Mouse (Mus musculus) kidney, adult 18-20 months (tissue): Measurements from ENCODE around the gene Hspe1.
"Not testable (repeated sequence)": the region's sequence is repeated elsewhere in the genome, so short reads cannot be mapped to it uniquely, and the experiment has no call there.

ENCODE experiments used
- DNase-seq: peaks from one replicate; pipeline ENCODE4 v3.0.0; 2021

Hspe1 gene

DNA sequence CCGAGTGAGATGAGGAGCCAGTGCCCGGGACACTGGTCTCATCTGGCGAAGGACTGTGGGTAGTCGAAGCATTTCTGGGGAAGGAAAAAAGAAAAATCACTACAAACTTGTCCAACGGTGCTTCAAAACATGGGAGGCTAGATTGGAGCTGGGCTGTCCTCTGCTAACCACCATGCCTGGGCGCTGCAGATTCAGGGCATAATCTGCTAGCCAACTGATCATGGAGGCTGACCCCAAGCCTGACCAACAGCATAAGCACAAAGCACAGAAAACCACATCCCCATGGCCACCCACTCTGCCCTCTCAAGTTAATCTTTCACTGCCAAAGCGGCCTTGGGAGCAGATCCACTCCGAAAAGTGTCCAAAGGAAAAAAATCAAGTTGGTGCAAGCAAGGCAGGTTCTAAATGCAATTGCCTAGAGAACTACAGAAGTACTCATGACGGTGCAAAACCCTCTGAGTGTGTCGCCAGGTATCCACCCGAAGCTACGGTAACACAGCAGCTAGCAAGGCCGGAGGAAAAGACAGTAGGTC lies 998 bp upstream of the Hspe1 start:
- peak; percentile 70 for DNase-seq

DNA sequence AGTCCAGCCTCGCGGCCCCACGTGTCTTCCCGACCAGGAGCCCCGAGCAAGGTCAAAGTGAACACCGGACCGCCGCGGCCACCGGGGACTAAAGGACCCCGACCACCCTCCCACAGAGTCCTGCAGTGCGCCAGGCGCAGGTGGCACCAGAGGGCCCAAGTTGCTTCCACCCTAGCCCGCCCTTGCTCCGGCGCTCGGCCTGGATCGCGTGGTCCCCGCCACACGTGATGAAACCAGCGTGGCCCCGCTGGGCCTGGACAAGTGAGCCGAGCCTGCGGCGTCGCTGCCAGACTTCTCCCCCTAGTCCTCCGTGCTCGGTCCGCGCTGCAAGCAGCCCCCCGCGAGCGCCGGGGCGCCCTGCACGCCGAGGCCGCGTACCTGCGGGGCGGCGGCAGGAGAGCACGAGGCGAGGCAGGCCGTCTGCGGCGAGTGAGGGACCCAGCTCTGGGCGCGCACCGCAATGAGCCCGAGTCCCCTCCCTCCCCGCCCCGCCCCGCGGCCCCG lies 479 bp upstream of the Hspe1 start:
- DNase-seq, result peak; percentile 67

DNA sequence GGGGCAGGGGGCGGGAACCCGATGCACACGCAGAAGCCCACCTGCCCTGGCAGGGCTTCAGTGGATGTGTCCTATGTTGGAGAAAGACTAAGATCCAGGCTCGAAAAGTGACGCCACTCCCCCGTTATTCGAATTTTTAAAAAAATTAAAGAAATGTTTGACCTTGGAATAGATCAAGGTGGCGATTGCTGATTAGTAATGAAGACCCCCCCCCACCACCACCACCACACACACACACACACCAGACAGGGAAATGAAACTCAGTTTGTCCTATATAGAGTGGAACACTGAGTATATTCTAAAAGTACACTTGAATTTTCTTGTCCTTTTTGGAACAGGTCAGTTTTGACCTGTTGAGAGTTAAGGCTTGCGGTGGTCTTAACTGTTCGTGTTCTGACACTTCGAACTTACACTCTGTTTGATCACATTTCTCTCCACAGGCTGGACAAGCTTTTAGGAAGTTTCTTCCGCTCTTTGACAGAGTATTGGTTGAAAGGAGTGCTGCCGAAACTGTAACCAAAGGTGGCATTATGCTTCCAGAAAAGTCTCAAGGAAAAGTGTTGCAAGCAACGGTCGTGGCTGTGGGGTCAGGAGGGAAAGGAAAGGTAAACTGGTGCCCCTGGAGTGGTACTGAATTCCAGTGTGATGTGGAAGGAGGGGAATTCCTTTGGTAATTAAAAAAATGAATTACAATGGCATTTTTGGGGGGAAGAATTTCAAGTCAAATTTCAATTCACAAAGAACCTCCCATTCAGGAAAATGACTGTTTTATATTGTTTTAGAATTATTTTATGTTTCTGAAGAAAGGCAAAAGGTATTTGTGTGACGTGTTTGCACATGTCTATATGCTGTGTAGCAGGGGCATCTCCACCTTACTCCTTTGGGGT lies 922 bp downstream of the Hspe1 start:
- no peak for DNase-seq

DNA sequence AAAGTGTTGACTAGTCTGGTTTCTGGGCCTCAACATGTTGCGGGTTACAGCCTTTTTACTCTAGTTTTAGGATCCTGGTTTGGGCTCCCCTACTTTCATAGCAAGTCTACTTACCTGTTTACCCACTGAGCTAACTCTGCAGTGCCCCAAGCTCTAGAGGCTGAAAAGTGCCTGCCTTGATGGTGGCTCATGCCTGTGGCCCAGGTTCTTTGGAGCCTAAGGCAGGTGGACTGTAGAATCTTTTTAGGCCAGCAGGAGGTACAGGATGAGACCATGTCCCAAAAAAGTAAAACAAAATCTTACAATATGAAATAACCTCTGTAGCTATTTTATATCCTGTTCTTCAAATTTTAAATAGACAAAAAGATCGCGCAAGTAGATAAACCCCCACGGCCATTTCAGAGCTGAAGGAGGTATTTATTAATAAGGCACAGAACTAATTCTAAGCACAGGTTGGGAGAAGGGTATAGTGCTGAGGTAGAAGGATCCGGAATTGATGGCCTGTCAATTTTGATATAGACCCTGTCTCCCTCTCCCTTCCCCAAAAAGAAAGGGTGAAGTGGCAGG lies 1.6 kb downstream of the Hspe1 start:
- DNase-seq, result no peak

DNA sequence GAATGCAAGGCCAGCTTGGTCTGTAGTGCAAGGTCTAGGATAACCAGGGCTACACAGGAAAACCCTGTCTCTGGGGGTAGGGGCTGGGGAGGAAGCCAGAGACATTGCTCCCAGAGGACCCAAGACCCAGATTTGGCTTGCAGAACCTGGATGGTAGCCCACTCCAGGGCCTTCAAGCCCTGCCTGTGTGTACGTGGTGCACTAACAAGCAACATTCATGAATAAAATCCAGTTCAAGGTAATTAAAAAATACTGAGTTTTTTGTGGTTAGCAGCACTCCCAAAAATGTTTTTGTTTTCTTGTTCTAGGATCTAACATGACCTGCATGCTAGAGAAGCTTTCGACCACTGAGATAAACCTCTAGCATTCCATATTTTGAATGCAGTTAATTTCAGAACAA lies 4.1 kb downstream of the Hspe1 start:
- no peak for DNase-seq

DNA sequence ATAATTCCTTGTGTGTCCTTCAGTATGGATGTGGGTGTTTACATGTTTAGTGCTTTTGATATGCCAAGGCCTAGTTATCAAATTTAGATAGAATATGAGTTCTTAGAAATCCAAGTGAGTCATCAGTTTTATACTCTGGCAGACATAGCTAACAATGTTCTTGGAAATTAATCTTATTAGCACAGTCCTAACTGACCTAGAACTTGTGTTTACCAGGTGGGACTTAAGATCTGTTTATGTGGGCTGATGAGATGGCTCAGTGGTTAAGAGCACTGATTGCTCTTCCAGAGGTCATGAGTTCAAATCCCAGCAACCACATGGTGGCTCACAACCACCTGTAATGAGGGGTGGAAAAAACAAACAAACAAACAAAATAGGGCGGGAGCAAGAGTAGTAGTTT lies 4.5 kb downstream of the Hspe1 start:
- DNase-seq, result no peak

DNA sequence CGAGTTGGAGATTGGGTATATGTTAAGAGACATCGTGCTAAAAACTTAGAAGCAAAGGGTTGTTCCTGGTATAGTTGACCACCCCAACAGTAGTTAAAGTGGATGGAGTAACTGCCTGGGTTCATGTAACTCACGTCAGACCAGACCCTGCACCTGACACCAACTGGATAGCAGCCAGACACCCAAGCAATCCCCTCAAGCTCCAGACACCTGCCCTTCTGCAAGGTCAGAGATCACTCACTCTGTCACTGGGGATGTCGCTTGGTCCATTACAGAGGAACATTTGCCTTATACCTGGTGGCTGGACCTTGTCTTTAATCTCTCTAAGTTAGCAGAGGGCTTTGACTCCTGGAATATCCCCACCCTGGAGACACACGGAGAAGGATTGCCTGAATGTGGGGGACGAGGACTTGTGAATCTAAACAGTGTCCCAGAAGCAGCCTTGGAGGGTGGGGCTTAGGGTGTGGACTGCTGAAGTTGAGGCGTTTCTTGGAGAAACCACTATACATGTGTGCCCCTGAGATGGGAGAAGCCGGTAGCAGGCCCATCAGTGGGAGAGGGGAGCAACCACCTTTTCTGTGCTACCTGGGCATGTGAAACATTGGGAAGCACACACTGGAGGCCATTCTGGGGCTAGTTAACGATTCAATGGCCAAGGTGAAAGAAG lies 19.1 kb downstream of the Hspe1 start:
- no peak for DNase-seq

DNA sequence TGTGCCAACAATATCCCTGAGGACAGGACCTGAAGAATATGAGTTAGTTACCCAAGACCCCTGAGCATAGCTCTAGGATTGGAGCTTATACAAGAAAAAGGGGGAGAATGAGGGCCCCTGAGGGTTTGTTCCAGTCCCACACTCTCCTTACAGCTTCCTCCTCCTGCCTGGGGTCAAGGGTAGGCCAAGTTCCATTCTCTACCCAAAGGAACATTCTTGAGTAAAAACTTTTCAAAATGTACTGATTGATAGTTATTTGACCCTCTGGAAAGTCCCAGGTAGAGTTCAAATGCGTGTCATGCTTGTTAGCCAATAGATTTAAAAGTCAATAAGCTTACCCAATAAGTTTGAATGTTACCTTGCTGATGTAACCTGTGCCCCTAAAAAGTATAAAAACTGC lies 19.7 kb downstream of the Hspe1 start:
- no peak for DNase-seq

DNA sequence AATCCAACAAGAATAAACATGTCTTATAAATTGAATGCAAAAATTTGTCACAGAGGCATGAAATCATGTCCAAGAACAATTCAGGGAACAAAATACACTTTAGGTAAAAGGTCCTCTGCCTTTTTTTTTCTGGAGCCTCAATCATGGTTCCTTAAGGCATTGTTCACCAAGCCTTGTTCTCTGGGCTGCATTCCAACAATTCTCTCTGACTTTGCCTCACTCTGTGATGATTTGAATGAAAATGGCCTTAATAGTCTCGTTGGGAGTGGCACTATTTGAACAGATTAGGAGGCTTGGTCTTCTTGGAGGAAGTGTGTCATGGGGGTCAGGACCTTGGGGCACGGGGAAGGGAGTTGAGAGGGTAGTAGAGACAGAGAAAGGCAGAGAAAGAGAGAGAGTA lies 20.5 kb downstream of the Hspe1 start:
- DNase-seq, result no peak

DNA sequence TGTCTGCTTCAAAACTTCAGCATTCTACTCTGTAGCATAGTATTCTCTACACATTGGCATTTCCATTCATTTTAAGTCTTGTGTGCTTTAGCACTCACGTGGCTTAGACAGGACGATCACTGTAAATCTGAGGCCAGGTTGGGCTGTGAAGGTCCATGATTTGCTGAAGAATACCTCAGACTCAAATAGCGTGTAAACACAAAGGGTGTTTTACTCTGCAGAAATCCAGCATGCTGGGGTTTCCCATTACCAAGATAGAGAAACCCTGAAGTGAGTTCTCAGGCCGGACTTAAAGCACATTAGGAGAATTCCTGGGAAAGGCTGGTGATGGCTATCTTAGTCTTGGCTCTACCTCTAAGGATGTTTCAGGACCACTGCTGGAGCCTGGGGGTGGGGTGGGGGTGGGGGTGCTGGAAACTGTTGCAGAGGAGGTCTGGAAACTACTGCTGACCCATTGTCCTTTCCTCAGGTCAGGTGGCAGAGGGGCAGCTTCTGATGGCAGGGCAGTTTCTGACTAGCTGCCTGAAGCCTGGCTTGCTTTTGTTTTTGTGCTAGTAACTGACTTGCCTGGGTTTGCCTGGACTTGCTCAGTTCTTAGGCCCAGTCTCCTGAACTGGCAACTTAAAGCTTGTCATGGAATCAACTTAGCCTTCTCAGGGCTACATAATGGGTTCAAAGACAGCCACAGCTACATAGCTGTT lies 21.3 kb downstream of the Hspe1 start:
- no peak for DNase-seq

DNA sequence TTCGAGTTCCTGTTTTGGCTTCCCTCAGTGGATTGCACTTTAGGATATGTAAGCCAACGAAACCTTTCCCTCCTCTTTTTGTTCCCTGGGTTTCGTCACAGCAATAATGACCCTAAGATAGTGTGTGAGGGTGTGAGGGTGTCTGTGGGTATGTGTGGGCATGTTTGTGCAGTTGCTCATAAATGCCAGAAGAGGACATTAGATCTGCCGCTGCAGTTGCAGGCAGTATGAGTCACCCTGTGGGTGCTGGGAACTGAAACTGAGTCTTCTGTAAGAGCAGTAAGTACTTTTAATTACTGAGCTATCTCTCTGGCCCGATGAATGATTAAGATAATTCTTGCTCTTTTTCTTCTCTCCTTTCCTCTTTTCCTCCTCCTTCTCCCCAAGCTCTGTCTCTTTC lies 35.1 kb downstream of the Hspe1 start:
- no peak for DNase-seq

DNA sequence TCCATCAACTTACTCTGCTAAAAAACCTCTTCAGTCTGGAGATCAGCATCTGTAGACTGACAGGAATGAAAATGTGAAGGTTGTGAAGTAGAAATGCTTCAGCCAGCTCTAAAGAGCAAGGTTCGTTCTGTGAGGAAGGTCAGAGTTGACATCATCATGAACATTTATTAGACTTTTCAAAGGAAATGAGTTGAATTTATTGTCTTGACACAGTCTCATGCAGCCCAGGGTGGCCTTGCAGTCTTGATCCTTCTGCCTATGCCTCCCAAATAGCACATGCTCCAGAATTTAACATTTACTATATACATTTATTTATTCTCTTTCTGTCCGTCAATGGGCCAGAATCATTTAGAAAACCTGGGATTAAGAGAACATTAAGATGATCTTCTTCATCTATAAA lies 35.6 kb downstream of the Hspe1 start:
- DNase-seq, result no peak

DNA sequence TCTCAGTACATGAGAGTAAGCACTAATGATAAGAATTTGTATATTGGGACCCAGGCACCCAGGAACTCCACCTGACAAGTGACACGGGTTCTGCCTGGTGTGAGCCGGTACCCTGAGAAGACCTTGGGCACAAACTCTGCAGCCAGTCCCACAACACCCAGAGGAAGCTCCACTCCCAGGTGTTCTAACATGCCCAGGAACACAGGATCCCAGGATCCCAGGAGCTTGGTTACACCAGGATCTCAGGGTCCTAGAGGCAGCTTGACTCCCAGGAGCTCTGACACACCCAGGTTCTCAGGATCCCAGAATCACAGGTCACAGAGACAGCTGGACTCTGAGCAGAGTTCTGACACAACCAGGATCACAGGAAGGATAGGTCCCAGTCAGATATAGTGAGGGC lies 36.2 kb downstream of the Hspe1 start:
- DNase-seq, result not testable (repeated sequence)

DNA sequence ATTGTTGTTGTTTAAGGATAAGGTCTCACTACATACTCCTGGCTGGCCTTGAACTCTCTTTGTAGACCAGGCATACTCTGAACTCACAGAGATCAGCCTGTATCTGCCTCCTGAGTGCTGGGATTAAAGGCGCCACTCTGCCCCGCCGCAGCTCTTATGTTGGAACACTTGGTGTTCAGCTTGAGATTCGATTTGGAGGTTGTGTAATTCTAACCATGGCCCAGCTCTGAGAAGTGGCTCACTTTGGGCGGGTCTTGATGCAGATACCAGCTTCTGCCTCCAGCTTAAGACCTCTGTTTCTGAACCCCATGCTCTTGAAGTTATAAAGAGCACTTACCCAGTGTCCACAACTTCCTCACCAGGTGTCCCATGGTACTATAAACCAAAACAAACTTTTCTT lies 41.8 kb downstream of the Hspe1 start:
- DNase-seq, result no peak

DNA sequence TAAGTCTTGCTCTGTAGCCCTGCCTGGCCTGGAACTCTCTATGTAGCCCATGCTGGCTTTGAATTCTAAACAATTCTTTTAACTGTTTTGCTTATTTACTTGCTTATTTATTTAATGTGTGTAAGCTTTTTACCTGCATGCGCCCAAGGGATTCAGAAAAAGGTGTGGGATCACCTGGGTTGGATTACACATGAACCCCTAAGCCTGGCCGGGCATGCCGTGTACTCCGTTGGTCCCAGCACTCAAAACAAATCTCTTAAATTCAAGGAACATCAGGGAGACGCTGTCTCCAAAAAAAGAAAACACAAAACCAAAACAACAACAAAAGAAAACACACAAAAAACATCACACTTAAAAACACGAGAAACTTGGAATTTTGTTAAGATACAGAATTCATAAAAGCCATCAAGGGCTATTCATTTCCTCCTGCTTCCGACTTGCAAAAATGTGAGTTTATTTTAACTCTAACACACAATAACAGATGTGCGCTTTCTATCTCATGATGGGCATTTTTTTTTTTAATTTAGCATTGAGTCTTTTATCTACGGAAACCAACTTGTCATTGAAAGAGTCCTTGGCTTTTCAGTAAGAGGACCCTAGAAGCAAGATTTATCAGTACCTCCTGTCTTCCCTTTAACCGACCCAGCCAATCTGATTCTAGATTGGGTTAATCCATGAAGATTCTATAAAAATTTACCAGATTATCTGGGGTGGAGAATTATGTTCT lies 42.4 kb downstream of the Hspe1 start:
- DNase-seq, result no peak

DNA sequence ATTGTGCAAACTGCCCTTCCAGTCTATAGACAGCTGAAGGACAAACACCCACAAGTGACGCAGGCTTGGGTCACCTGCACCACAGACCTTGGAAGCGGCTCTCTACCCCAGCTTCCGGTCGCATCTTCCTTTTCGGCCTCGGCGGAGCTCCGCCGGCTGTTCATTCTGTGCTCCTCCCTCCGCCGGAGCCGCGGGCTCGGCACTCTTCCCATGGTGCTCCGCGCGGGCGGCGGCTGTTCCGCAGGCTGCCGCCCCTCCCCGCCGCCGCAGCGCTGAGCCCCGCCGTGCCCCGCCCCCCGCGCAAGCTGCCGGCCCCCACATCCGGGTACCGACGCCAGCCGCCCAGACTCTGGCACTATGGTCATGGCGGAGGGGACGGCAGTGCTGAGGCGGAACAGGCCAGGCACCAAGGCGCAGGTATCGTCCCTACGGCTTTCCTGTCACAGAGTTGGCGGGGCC lies 43.0 kb downstream of the Hspe1 start, which contains the start of gene Mob4:
Gene Mob4 (plus strand): TSS at position 289 of the 459 bp plus-strand sequence.
- peak; percentile 93 for DNase-seq

DNA sequence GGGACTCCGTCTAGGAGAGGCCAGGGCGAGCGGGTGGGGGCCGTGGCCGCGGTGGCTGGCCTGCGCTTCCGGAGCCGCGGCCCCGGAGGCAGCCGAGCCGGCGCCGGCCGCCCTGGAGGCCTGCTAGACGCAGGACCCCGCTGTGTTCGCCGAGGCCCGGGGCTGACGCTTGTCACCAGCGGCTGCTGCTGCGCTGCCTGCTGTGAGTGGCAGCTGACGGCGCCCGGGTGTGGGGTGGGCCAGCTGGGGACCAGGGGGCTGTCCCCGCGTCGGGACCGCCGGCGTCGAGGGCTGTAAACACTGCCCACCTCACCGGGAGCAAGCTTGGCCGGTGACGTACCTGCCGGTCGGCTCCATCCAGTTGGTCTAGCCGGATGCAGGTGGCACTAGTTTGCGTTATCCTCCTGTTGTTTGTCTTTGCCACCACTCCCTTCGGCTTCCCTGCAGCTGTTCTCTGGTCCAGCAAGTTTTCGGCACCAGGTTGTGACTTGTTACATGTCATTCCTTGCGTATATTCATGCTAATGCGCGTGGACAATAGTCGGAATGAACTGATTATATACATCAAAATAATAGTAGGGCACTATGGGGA lies 43.6 kb downstream of the Hspe1 start:
- DNase-seq, result no peak

DNA sequence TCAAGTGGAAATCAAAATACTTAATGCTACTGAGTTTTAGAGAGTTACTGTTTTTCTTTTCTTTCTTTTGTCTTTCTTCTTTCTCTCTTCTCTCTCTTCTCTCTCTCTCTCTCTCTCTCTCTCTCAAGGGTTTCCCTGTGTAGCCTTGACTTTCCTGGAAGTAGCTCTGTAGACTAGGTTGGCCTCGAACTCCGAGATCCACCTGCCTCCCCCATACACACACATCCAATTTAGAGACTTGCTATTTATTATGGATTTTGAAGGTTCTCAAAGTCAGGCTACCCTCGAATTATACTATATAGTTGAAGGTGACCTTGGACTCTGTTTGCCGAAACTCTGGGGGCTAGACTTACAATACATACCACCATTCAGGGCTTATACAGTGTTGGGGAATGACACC lies 44.4 kb downstream of the Hspe1 start:
- no peak for DNase-seq

DNA sequence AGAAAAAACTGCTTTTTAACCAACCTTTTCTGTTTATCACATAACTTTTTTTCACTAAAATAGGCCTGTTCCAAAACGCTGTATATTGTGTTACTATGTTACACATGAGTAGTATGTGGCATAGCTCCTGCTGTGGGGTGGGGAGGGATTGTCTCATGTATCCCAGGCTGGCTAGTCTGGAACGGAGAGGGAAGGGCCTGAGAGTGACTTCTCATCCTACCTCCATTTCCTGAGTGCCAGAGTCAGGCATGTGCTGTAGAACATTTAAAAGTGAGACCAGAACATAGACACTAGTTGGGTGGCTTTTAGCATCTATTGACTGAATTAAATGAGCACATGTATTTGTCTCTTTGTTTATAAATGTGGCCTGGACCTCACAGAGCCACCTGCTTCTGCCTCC lies 45.2 kb downstream of the Hspe1 start:
- no peak for DNase-seq

DNA sequence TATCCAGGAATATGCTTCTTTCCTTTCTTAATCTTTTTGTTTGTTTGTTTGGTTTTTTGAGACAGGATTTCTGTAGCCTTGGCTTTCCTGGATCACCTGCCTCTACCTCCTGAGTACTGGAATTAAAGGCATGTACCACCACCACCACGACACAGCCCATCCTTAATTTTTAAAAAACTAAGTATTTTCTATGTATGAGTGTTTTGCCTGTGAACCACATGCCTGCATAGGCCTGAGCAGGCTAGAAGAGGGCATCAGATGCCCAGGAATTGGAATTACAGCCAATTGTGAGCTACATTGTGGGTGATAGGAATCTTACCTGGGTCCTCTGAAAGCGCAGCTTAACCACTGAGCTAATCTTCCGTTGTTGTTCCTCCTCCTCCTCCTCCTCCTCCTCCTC lies 46.4 kb downstream of the Hspe1 start:
- DNase-seq, result no peak

DNA sequence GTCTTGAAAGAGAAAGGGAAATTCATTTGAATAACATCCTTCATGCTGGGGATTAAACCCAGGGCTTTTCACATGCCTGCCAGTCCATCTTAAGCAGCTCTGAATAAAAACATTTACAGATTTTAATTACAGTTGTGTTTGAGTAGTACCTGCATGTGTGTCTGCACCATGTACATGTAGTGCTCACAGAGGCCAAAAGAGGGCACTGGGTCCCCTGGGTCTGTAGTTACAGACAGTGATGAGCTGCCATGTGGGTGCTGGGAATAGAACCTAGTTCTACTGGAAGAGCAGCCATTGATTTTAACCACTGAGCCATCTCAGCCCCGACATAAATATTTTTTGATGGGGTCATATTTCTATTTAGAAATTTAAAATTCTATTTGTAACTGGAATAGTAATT lies 47.9 kb downstream of the Hspe1 start:
- DNase-seq, result no peak
